Mouse (Mus musculus): ENCODE measurements at regions not wholly inside any gene's neighbourhood (a gene's known extent, or its start where the extent isn't known, plus 50 kb on each side); places are given as distances from the start of the nearest gene placed in this dataset.

- Histone ChIP-seq H3K27me3 (no peaks in the 10 kb centered on the region), H3K4me1 (no peaks in the 10 kb centered on the region), H3K4me2 (replicated peaks) (no peak overlapping the region), H3K27ac (replicated peaks) (no peak overlapping the region), H3K9ac (no peak overlapping the region), H3K4me3 (replicated peaks) (no peak overlapping the region), H3K9me3 (replicated peaks) (no peaks in the 10 kb centered on the region), H3K36me3 (no peaks in the 10 kb centered on the region)
- WGBS, result 35% methylated on average over 4 of the region's 4 CpGs
- no peak for ATAC-seq (ENCODE audit: insufficient number of reproducible peaks, low FRiP score, low TSS enrichment, low read depth)
These were observed 235.4 kb upstream of the Meis1 start for GRCm38 (mm10) chr11:19254183-19254582.

- no peak overlapping the region for H3K27ac ChIP-seq (replicated peaks)
- no peak for ATAC-seq (ENCODE audit: insufficient number of reproducible peaks, low FRiP score, low TSS enrichment, low read depth)
- no peaks in the 10 kb centered on the region for H3K4me1 ChIP-seq
- no peak overlapping the region for H3K9ac ChIP-seq
- no peak overlapping the region for H3K4me3 ChIP-seq (replicated peaks)
- no peaks in the 10 kb centered on the region for H3K27me3 ChIP-seq
- WGBS, result 67% methylated on average over 4 of the region's 4 CpGs
- no peaks in the 10 kb centered on the region for H3K36me3 ChIP-seq
- no peak overlapping the region for H3K4me2 ChIP-seq (replicated peaks)
- no peaks in the 10 kb centered on the region for H3K9me3 ChIP-seq (replicated peaks)
These were observed 238.8 kb upstream of the Meis1 start for GRCm38 (mm10) chr11:19257549-19257948.

DNA sequence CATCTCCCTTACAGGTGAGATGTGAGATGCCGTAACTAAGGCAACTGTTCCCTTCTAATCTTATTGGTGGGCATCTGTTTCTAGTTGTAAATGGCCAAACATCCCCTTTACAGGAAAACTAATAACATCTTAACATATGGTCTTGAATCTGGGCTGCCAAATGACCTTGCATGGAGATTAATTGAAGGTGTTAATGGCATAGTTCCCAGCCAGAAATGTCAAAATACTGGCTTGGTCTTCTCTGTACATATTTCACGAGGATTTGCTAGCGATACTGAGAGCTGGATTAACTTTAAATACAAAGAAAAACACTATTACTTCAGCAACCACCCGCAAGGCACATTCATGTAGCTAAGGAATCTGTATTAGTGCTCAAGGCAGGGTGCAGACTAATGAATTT lies 244.0 kb upstream of the Meis1 start:
- H3K4me3 ChIP-seq (replicated peaks), result no peak overlapping the region
- H3K9ac ChIP-seq, result no peak overlapping the region
- H3K4me2 ChIP-seq (replicated peaks), result no peak overlapping the region
- 58% methylated on average over 4 of the region's 4 CpGs for WGBS
- no peaks in the 10 kb centered on the region for H3K9me3 ChIP-seq (replicated peaks)
- ATAC-seq (ENCODE audit: insufficient number of reproducible peaks, low FRiP score, low TSS enrichment, low read depth), result no peak
- H3K4me1 ChIP-seq, result no peaks in the 10 kb centered on the region
- no peaks in the 10 kb centered on the region for H3K36me3 ChIP-seq
- no peaks in the 10 kb centered on the region for H3K27me3 ChIP-seq
- H3K27ac ChIP-seq (replicated peaks), result no peak overlapping the region

DNA sequence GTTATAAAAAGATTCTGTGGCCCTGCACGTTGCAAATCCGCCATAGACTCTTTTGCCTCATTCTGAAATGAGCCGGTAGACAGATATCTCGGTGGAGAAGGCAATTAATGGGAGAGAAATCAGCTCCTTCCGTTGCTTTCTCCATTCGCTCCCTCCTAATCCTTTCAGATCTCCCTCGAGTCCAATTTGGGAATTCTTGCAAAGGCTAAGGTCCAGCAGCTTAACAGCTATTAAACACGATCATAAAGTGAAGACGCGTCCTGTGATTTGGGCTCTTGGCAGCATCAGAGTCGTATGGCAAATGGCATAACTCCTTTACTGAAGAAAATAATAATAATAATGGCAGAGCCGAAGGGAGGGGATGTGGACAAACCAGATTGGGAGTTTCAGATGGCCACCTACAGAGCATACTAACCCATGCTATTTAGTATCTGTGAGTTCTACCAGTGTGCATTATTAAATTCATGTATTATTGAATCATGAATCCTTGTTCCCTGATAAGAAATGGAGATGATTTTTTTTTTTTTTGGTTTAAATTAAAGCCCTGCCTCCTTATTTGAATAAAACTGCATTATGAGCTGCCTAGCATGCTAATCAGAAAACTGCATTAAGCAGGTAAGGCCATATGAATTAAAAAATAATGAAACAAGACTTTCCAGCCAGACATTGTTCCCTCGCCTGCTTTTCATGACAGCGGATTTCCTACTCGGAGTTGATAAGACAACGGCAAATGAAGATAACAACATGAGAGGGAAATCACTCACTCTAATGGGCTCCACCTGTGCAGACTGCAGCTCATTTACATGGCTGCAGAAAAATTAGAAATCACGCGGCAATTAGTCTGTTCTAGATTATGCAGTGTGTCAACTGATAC lies 246.2 kb upstream of the Meis1 start:
- Histone ChIP-seq H3K36me3 (no peaks in the 10 kb centered on the region), H3K27me3 (no peaks in the 10 kb centered on the region), H3K9me3 (replicated peaks) (no peaks in the 10 kb centered on the region), H3K4me3 (replicated peaks) (no peak overlapping the region), H3K4me2 (replicated peaks) (no peak overlapping the region), H3K4me1 (no peaks in the 10 kb centered on the region), H3K27ac (replicated peaks) (no peak overlapping the region), H3K9ac (no peak overlapping the region)
- ATAC-seq (ENCODE audit: insufficient number of reproducible peaks, low FRiP score, low TSS enrichment, low read depth), result no peak
- 54% methylated on average over 18 of the region's 18 CpGs for WGBS

- Histone ChIP-seq H3K4me3 (replicated peaks) (no peak overlapping the region), H3K27ac (replicated peaks) (no peak overlapping the region), H3K27me3 (no peaks in the 10 kb centered on the region), H3K9ac (no peak overlapping the region), H3K4me1 (no peaks in the 10 kb centered on the region), H3K4me2 (replicated peaks) (no peak overlapping the region), H3K36me3 (no peaks in the 10 kb centered on the region), H3K9me3 (replicated peaks) (no peaks in the 10 kb centered on the region)
- ATAC-seq (ENCODE audit: insufficient number of reproducible peaks, low FRiP score, low TSS enrichment, low read depth), result no peak
- WGBS, result 24% methylated on average over 3 of the region's 3 CpGs
These were observed 246.8 kb upstream of the Meis1 start for GRCm38 (mm10) chr11:19265672-19265972.

DNA sequence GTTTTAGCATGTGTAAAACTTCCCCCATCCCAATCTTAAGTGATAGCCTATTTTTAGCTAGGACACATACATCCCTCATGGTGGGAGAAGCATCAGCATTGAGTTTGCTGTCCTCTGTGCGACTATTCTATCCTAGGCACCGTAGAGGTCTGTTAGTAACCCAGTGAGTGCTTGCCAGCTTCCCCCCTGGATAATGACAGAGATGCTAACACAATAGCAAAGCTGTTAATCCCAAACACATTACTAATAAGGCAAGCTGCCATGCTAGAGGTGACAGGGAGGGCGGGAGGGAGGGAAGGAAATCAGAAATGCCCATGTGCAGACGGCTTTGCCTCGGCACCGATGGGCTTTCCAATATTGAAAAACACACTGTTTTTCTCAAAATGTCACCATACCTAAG lies 272.2 kb upstream of the Meis1 start:
- no peak for ATAC-seq (ENCODE audit: insufficient number of reproducible peaks, low FRiP score, low TSS enrichment, low read depth)
- WGBS, result 81% methylated on average over 6 of the region's 6 CpGs
- H3K9me3 ChIP-seq (replicated peaks), result no peaks in the 10 kb centered on the region
- no peak overlapping the region for H3K27ac ChIP-seq (replicated peaks)
- H3K4me2 ChIP-seq (replicated peaks), result no peak overlapping the region
- H3K9ac ChIP-seq, result no peak overlapping the region
- H3K27me3 ChIP-seq, result no peaks in the 10 kb centered on the region
- no peaks in the 10 kb centered on the region for H3K4me1 ChIP-seq
- no peak overlapping the region for H3K4me3 ChIP-seq (replicated peaks)
- H3K36me3 ChIP-seq, result no peaks in the 10 kb centered on the region

- H3K36me3 ChIP-seq, result no peaks in the 10 kb centered on the region
- H3K4me2 ChIP-seq (replicated peaks), result no peak overlapping the region
- H3K9ac ChIP-seq, result no peak overlapping the region
- no peaks in the 10 kb centered on the region for H3K9me3 ChIP-seq (replicated peaks)
- no peak overlapping the region for H3K27ac ChIP-seq (replicated peaks)
- no peak overlapping the region for H3K4me3 ChIP-seq (replicated peaks)
- no peak for ATAC-seq (ENCODE audit: insufficient number of reproducible peaks, low FRiP score, low TSS enrichment, low read depth)
- 0 out of 2 replicates have a peak, but pooled peaks cover 6% of the 10 kb centered on the region for H3K4me1 ChIP-seq
- no peaks in the 10 kb centered on the region for H3K27me3 ChIP-seq
- WGBS, result 90% methylated on average over 1 of the region's 1 CpGs
These were observed 280.6 kb upstream of the Meis1 start for GRCm38 (mm10) chr11:19299411-19299810.

DNA sequence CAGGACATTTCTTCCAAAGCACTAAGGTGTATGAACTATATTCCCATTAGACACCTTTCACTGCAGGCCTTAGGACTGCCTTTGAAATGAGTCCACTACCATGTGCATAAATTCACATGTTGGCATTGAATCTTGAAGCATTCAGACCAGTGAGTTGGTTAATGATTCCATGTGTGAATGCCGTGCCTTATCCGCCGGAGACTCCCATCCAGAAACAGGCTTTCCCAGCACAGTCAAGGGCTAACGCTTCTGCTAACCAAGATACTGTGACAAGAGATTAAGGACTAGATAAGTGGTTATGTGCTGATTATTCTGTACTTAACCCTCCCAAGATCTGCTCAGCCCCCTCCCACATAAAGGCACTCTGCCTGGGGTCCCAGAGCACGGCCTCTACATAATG lies 287.9 kb upstream of the Meis1 start:
- no peak overlapping the region for H3K4me3 ChIP-seq (replicated peaks)
- no peak for ATAC-seq (ENCODE audit: insufficient number of reproducible peaks, low FRiP score, low TSS enrichment, low read depth)
- H3K4me1 ChIP-seq, result peaks cover 15% of the 10 kb centered on the region
- 0 out of 2 replicates have a peak overlapping the region, but pooled peaks have one; percentile 18 for H3K27ac ChIP-seq (replicated peaks)
- H3K36me3 ChIP-seq, result no peaks in the 10 kb centered on the region
- no peaks in the 10 kb centered on the region for H3K9me3 ChIP-seq (replicated peaks)
- H3K9ac ChIP-seq, result no peak overlapping the region
- 68% methylated on average over 5 of the region's 5 CpGs for WGBS
- H3K4me2 ChIP-seq (replicated peaks), result no peak overlapping the region
- no peaks in the 10 kb centered on the region for H3K27me3 ChIP-seq

DNA sequence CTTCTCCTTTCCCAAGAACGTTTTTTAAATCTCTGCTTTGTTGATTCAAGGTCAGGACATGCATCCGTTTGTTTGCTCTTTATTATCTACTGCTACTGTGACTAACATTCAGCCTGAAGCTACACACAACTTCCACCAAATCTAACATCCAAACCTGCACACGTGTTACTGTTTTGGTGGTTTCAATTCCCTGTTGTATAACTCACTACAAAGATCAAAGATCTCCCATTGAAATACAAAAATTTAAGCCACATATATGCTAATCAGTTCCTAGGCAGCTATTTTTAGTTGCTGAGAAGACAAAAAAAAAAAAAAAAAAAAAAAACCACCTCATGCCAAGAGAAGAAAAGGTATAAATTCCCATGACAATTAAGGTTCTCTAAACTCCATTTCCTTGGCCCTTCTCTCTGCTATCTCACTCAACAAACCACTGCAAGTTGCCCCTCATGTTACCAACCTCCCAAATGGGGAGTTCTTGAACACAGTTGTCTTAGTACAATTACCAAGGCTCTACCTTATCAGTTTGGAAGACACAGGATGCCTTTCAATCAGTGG lies 312.0 kb upstream of the Meis1 start:
- no peaks in the 10 kb centered on the region for H3K27me3 ChIP-seq
- no peak overlapping the region for H3K9ac ChIP-seq
- no peak for ATAC-seq (ENCODE audit: insufficient number of reproducible peaks, low FRiP score, low TSS enrichment, low read depth)
- no peak overlapping the region for H3K4me2 ChIP-seq (replicated peaks)
- 18% methylated on average over 3 of the region's 3 CpGs for WGBS
- no peak overlapping the region for H3K27ac ChIP-seq (replicated peaks)
- H3K36me3 ChIP-seq, result no peaks in the 10 kb centered on the region
- H3K4me3 ChIP-seq (replicated peaks), result no peak overlapping the region
- H3K4me1 ChIP-seq, result no peaks in the 10 kb centered on the region
- no peaks in the 10 kb centered on the region for H3K9me3 ChIP-seq (replicated peaks)

- no peak overlapping the region for H3K9ac ChIP-seq
- H3K27me3 ChIP-seq, result no peaks in the 10 kb centered on the region
- no peaks in the 10 kb centered on the region for H3K4me1 ChIP-seq
- no peak overlapping the region for H3K4me3 ChIP-seq (replicated peaks)
- no peak for ATAC-seq (ENCODE audit: insufficient number of reproducible peaks, low FRiP score, low TSS enrichment, low read depth)
- no peaks in the 10 kb centered on the region for H3K9me3 ChIP-seq (replicated peaks)
- no peak overlapping the region for H3K27ac ChIP-seq (replicated peaks)
- H3K36me3 ChIP-seq, result no peaks in the 10 kb centered on the region
- H3K4me2 ChIP-seq (replicated peaks), result no peak overlapping the region
These were observed 313.5 kb upstream of the Meis1 start for GRCm38 (mm10) chr11:19332274-19332673.

DNA sequence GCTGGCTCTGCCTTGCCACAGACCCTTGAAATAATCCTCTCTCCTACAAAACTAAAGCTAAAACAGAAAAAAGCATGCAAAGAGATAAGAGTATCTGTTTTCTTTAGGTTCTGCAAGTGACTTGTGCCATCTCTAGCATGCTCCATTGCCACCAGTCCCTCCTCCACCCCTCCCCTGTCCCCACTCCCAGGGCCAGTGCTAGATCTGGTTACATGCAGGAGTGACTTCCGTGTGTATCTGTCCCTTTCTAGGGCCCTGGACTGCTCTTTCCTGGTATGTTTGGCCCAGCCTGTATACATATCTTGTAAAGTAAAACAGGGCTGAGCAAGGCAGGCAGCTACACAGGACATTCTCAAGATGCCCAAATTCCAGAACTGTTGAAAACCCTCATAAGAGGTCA lies 313.9 kb upstream of the Meis1 start:
- Histone ChIP-seq H3K9ac (no peak overlapping the region), H3K9me3 (replicated peaks) (no peaks in the 10 kb centered on the region), H3K27me3 (no peaks in the 10 kb centered on the region), H3K4me3 (replicated peaks) (no peak overlapping the region), H3K27ac (replicated peaks) (no peak overlapping the region), H3K36me3 (no peaks in the 10 kb centered on the region), H3K4me2 (replicated peaks) (no peak overlapping the region), H3K4me1 (no peaks in the 10 kb centered on the region)
- 47% methylated on average over 1 of the region's 1 CpGs for WGBS
- no peak for ATAC-seq (ENCODE audit: insufficient number of reproducible peaks, low FRiP score, low TSS enrichment, low read depth)

GRCm38 (mm10) chr11:19333908-19334487 lies 315.2 kb upstream of the Meis1 start:
- ATAC-seq (ENCODE audit: insufficient number of reproducible peaks, low FRiP score, low TSS enrichment, low read depth), result no peak
- Histone ChIP-seq H3K27me3 (no peaks in the 10 kb centered on the region), H3K4me1 (no peaks in the 10 kb centered on the region), H3K9ac (no peak overlapping the region), H3K36me3 (no peaks in the 10 kb centered on the region), H3K4me2 (replicated peaks) (no peak overlapping the region), H3K9me3 (replicated peaks) (no peaks in the 10 kb centered on the region), H3K4me3 (replicated peaks) (no peak overlapping the region), H3K27ac (replicated peaks) (no peak overlapping the region)
- 96% methylated on average over 1 of the region's 1 CpGs for WGBS
